Mouse (Mus musculus) layer of hippocampus, adult 2 months (tissue): ENCODE measurements around the gene Kcne4. TPM values are rescaled to one million over a fixed set of nuclear protein-coding genes. Genes with fewer than 3 reads are reported as not detected.

ENCODE experiments used
- DNase-seq, 2 experiments: peaks; one replicate each; pipeline ENCODE4 v3.0.0; 2022; ENCODE audit warnings: low spot score in 2 of 2
- H3K27ac ChIP-seq: fragments of 200-600 bp; 2 replicates; pipeline ENCODE4 v1.8.1; 2022
- H3K4me3 ChIP-seq: fragments of 200-600 bp; 2 replicates; pipeline ENCODE4 v1.8.1; 2022; ENCODE audit warnings: mild to moderate bottlenecking
- CTCF ChIP-seq: fragments of 200-600 bp; conservative IDR thresholded peaks from 2 replicates; pipeline ENCODE4 v1.8.1; 2022; ENCODE audit warnings: antibody characterized with exemption, mild to moderate bottlenecking, moderate library complexity
- total RNA-seq, 2 experiments: library from RNA; stranded (reverse); gene quantifications; 2 replicates each; pipeline ENCODE4 v1.2.3; 2021

The Kcne4 gene
- total RNA-seq, 2 experiments from 2014 or later: 0.44 to 0.83 TPM

DNA sequence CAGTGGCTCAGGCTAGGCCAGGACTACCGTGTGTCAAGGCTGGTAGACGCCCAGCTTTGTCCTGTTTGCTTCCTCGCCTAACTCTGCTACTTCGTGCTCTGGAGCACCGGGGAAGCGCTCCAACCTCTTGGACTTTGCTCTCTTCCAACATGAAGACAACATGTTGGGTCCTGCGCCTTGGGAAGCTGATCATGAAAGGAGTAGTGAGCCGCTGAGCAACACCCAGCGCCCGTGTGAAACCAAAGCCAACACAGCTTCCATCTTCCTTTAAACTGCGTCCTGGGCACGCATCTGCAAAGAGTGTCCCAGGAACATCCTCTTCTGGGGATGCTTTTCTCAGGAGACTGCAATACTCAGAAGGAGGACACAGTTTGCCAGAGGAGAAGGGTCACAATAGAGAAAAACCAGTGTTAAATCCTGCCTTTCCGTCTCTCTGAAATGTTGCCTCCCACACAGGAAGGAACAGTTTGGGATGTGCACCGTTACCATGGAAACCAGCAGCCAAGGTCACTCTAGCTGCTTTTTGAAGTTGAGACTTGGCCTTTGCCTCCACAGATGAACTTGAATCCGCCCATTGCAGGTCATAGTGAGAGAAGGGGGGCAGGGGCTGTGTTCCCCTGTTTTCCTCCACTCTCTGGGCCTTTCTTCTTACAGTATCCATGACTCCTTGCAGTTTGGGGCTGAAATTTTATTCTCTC is 5.3 kb downstream of the Kcne4 start:
- no peak overlapping the region for H3K4me3 ChIP-seq
- TF ChIP-seq CTCF: no peak
- no peak overlapping the region for H3K27ac ChIP-seq
- DNase-seq: no peak

GRCm38 (mm10) chr1:78825246-78825645 is 8.7 kb downstream of the Kcne4 start:
- no peak overlapping the region for H3K27ac ChIP-seq
- no peak for DNase-seq
- H3K4me3 ChIP-seq: no peak overlapping the region
- no peak for TF ChIP-seq CTCF

DNA sequence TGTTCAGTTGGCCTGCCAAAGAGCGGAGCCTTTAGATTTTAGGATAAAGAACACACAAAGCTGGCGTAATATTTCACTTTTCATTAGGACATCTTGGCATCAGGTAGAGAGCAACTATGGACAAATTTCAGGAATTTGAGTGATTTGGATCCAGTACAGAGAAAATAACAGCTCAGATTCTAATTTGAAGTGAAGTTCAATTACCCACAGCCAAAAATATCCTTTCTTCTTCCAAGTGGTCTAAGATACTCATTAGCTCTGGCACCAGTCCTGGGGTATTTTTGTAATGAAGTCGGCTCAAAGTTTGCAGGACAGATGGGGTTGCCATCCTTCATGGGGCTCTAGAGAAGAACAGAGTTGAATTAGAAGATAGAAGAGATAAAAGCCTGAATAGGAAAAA is 21.9 kb downstream of the Kcne4 start:
- H3K27ac ChIP-seq: no peak overlapping the region
- H3K4me3 ChIP-seq: no peak overlapping the region
- TF ChIP-seq CTCF: no peak
- DNase-seq: no peak

GRCm38 (mm10) chr1:78840769-78841168 is 24.2 kb downstream of the Kcne4 start:
- TF ChIP-seq CTCF: no peak
- H3K4me3 ChIP-seq: no peak overlapping the region
- no peak overlapping the region for H3K27ac ChIP-seq

DNA sequence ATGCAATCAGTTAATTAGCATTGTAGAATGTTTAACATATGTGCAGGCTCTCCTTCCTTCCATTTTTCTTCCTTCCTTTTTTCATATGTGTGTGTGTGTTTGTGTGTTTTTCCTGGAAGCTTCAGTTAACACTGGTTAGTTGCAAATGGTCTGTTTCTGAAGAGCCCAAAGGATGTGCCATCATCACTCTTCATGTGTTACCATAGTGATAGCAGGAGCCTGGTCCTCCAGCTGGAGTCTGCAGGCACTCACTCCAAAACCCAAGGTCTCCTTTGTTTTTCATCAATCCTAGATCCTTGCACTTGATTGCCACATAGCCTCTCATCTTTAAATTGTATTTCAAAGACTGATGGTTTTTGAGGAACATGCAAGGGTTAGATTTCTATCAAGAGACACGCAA is 29.1 kb downstream of the Kcne4 start:
- TF ChIP-seq CTCF: no peak
- Histone ChIP-seq H3K4me3 (no peak overlapping the region), H3K27ac (no peak overlapping the region)
- DNase-seq: no peak

More at GRCm38 (mm10) chr1:78840769-78841168, 24.2 kb downstream of the Kcne4 start:
- no peak for DNase-seq

DNA sequence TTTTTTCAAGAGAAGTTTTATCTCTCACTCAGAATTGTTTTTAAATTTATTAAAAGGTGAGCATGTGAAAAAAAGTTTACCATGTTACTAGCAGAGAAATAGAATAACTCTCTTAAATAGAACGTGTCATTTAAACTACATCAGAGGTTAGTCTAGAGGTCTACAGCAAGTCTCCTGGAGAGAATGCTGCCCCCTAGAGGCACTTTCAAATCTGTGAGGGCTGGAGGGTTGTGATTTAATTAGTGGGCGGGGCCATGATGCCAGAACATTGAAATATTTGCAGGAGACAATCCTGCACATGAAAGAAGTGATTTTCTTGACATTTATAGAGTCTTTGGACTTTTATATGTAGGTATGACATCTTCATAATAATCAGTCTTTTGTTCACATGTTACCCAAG is 29.9 kb downstream of the Kcne4 start:
- peak; percentile 82 for TF ChIP-seq CTCF
- no peak overlapping the region for H3K4me3 ChIP-seq
- H3K27ac ChIP-seq: no peak overlapping the region
- DNase-seq: peak; percentile 15 to 36

GRCm38 (mm10) chr1:78852408-78853093 is 36.0 kb downstream of the Kcne4 start:
- Histone ChIP-seq H3K4me3 (no peak overlapping the region), H3K27ac (0 out of 2 replicates have a peak overlapping the region, but pooled peaks have one; percentile 14)
- TF ChIP-seq CTCF: no peak
- DNase-seq: peak in 1 of 2 experiments; percentile 11

- no peak for DNase-seq
- no peak overlapping the region for H3K4me3 ChIP-seq
- TF ChIP-seq CTCF: no peak
- no peak overlapping the region for H3K27ac ChIP-seq
Measured at GRCm38 (mm10) chr1:78853094-78853445, 36.5 kb downstream of the Kcne4 start.

- no peak for TF ChIP-seq CTCF
Measured at GRCm38 (mm10) chr1:78854306-78854705, 37.7 kb downstream of the Kcne4 start.

DNA sequence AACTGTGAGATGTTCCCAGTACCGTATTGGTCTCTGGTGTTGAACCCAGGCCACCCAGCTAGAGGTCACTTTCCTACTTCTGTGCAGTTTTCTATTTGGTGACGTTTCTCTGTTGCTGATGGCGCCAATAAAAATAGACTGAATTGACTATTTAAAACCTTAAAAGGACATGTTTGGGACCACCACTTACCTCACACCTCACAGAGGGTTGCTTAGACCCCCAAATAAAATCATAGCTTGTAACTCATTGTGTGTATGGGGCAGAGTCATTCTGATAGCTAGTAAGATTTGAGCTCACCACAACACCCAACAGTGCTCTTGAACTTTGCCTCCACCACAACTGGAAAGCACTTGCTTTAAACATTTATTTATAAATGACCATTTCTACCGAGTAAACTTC is 43.0 kb downstream of the Kcne4 start:
- Histone ChIP-seq H3K27ac (no peak overlapping the region), H3K4me3 (no peak overlapping the region)
- no peak for TF ChIP-seq CTCF
- DNase-seq: no peak

More at GRCm38 (mm10) chr1:78854306-78854705, 37.7 kb downstream of the Kcne4 start:
- Histone ChIP-seq H3K4me3 (no peak overlapping the region), H3K27ac (no peak overlapping the region)
- DNase-seq: no peak

DNA sequence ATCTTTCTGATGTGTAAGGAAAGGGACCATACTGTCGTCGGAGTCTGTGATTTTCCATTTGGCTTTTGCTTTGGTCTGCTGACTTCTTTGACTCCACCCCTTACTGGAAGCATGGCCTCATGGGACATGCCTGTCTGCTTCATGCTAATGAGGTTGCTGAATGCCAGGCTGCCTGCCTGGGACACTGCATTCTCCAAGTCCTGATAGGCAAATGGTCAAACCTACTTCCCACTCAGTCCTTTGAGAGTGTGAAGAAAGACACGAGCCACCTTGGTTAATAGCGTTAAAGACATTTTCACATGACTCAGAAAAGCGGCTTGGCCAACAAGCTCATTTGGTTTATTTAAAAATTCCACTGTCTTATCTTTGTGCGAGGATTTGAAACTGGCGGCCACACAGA is 43.5 kb downstream of the Kcne4 start:
- no peak overlapping the region for H3K27ac ChIP-seq
- H3K4me3 ChIP-seq: no peak overlapping the region
- no peak for TF ChIP-seq CTCF
- DNase-seq: no peak

DNA sequence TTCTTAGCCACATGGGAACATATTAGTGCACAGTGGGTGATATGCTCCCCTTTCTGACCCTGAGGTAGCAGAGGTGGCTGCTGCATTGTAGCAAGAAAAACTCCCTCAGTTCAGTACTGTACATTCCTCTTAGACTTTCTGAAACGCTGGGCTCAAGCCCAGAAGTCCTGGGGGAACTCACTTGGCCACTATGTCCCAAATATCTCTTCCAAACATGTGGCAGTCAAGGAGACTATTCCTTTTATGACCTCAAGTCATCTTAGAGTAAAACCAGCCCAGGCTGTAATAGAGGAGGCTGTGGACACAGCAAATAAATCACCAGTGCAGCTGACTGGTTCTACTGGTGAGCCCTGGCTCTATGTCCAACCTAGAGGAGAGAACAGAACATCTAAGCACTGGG is 45.7 kb downstream of the Kcne4 start:
- DNase-seq: no peak
- H3K4me3 ChIP-seq: no peak overlapping the region
- H3K27ac ChIP-seq: no peak overlapping the region
- no peak for TF ChIP-seq CTCF

DNA sequence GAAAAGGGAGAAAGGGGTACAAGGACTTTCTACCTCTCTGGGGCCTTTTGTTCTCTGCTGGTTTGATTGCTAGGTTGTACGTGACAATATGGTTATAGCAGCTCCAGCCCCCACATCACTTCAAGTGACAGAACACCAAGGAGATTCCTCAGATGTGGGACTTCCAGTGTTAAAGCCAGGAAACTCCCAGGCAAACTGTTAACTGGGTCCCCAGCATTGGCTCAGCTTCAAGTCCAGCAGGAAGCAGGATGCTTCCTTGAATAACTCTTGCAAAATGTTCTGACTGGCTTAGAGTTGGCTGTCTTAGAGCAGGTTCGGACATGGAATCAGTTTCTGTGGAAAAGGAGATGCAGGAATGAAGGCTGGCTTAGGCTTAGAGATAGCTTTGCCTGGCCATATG is 47.3 kb downstream of the Kcne4 start:
- Histone ChIP-seq H3K27ac (no peak overlapping the region), H3K4me3 (no peak overlapping the region)
- no peak for TF ChIP-seq CTCF
- peak in 1 of 2 experiments; percentile 12 for DNase-seq

GRCm38 (mm10) chr1:78864351-78864750 is 47.8 kb downstream of the Kcne4 start:
- no peak overlapping the region for H3K4me3 ChIP-seq
- no peak for TF ChIP-seq CTCF
- no peak for DNase-seq
- no peak overlapping the region for H3K27ac ChIP-seq
